Mouse (Mus musculus) brown adipose tissue, adult 24 weeks (tissue): Measurements from ENCODE around the gene Htr2a. TPM values are rescaled to one million over a fixed set of nuclear protein-coding genes. Genes with fewer than 3 reads are reported as not detected.

Experiments
- H3K27ac ChIP-seq: fragments of 200-500 bp; replicated peaks from 2 replicates; pipeline ENCODE4 v1.5.1; 2012; ENCODE audit warnings: low read depth, mild to moderate bottlenecking, low read length
- H3K4me1 ChIP-seq: fragments of 200-500 bp; 2 replicates; pipeline ENCODE4 v1.6.1; 2012; ENCODE audit warnings: low read length, mixed read lengths; ENCODE audit not compliant: control insufficient read depth, insufficient read depth, insufficient read length
- H3K4me3 ChIP-seq: fragments of 200-500 bp; 2 replicates; pipeline ENCODE4 v1.5.1; 2012; ENCODE audit warnings: low read depth, mild to moderate bottlenecking, low read length, moderate library complexity; ENCODE audit not compliant: insufficient read depth
- polyA plus RNA-seq: library from polyadenylated mRNA; stranded (reverse); fragments of >200 nt; gene quantifications from 2 replicates; pipeline ENCODE4 v1.2.4, GENCODE M21; 2012; ENCODE audit not compliant: missing spikeins, insufficient read depth, insufficient read length

The Htr2a gene
- not detected in 2 replicates for polyA plus RNA-seq

DNA sequence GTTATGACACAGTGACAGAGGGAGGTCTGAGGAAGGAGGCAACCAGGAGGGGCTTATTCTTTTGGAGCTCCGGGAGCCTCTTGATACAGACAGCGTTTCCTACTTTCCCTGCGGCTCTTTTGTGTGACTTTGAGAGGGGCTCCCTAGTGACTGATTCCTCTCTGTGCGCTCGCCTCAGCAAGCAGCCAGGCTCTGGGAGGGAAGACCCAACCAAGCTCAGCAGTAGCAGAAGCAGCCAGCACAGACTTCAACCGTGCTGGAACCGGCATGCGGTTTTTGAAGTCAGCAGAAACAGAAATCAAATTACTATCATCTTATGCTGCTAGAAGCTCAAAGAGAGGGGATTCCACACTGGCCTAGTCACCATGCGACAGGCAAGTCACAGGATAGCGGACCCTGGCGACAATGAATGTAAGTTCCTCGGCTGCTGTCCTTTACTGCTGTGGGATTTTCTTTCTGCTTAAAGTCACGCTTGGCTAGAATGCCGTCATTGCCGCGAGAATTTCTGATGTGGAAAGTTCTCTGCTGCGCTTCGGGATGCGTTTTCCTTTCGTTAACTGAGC, at the start of gene Htr2a:
Htr2a (plus strand) TSS at position 22 of the 563 bp plus-strand sequence.
- no peak within 1 kb of the TSS for H3K27ac ChIP-seq
- peak within 1 kb of the TSS; percentile 40 for H3K4me3 ChIP-seq

DNA sequence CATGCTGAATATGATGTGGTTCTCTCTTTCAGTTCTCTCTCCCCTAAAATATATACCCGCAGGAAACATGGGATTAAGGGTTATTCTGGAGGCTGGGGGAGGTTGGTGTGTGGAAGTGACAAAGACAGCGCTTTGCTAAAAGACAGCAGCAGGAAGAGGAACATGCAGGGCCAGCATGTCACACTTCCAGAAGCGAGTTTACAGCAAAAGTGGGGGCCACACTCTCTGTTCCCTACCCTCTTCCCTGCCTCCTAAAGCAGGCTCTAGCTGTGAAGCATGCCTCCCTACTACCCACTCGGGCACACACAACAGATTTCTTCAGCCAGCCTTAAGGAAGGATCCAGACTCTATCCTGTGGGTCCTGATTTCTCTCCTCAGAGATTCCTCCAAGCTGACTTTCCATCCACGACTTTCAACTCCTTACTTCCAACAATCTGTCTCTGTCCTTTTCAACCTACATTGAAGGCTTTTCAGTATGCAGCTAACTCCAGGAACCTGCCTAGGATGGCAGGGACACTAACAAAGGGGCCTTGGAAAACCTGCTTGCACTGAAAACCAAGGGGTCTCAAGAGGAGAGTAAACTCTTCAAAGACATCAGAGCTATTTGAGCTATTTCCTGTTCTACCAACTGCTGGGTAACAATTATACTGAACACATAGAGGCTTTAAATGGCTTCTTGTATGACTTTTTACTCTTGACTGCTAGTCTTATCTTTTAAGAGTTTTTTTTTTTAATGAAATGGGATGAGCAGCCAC, 39.1 kb upstream of the Htr2a start:
- Histone ChIP-seq H3K27ac (no peak overlapping the region), H3K4me1 (no peaks in the 10 kb centered on the region), H3K4me3 (no peak overlapping the region)

More for the DNA sequence above, at the start of gene Htr2a:
- no peaks in the 10 kb centered on the region for H3K4me1 ChIP-seq

DNA sequence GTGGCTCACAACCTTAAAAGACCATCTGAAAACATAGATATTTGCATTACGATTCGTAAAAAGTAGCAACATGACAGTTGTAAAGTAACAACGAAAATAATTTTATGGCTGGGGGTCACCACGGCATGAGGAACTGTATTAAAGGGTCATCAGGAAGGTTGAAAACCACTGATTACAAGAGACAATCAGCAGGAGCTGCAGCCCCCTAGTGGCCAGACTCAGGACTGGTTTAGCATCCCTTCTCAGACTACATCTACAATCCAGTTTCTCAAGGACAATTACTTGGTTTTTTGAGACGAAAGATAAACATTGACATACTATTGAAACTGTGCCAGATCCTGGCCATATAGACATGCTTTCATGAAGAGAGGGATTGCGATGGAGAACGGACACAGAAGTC, 38.1 kb upstream of the Htr2a start:
- Histone ChIP-seq H3K4me1 (no peaks in the 10 kb centered on the region), H3K27ac (no peak overlapping the region), H3K4me3 (no peak overlapping the region)

DNA sequence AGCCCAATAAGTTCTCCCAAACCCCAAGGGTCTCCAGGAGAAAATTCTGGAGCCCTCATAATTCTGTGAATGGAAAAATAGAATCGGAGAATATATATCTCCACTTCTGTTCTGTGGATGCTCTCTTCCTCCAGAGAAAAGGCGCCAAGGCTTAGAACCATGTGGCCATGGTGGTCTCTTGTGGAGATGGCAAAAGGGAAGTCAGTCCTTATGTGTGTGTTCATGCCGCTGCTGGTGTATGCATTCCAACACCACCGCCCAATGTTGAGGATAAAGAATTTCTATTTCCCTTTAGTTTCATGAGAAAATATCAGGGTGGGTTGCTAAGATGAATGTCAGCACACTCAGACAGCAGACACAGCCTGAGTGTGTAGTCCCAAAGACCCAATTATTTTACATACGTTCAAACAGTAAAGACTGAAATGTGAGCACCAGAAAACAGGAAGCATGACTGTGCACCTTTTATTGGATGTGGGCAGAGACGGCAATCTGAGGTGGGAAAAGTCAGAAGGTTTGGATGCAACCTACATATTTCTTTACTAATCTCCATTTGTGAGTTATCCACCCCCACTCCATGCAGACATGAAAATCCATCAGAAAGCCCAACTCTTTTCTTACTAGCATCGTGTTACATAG, 37.4 kb upstream of the Htr2a start:
- H3K4me1 ChIP-seq = no peaks in the 10 kb centered on the region
- H3K4me3 ChIP-seq = no peak overlapping the region
- no peak overlapping the region for H3K27ac ChIP-seq

DNA sequence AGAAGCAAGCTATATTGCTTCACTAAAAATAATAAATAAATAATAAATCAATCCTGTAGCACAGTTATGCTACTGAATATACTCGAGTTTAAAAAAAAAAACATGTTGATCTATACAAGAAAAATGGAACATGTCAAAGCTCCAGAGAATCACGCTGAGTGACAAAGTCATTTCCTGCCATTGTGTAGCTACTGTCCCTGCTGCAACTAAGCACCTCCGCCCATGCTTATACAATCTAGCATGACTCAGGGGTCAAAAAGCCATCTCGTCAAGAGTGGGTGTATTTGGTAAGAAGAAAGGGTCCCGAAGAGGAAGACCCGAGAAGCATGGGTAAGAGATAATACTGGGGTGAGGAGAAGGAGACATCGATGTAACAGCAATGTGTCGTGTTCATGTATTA, 29.3 kb upstream of the Htr2a start:
- H3K4me3 ChIP-seq = no peak overlapping the region
- H3K27ac ChIP-seq = no peak overlapping the region
- no peaks in the 10 kb centered on the region for H3K4me1 ChIP-seq

DNA sequence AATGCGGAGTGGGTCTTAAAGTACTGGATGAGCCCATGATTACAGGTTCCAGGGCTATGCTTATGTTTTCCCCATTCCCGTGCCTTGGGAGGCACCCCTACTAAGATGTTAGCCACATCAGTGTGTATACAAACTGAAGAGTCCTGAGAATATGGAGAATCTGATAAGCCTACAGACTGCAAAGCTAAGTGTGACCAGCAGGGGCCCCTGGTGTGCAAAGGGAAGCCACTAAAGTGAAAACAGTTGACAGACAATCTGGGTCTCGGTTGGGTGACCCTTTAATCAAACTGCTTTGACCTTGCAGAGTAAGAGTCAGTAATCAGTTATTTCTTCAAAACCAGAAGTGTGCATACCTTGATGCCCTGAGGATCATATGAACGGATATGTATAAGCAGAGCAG, 21.8 kb upstream of the Htr2a start:
- Histone ChIP-seq H3K27ac (no peak overlapping the region), H3K4me3 (no peak overlapping the region), H3K4me1 (no peaks in the 10 kb centered on the region)

DNA sequence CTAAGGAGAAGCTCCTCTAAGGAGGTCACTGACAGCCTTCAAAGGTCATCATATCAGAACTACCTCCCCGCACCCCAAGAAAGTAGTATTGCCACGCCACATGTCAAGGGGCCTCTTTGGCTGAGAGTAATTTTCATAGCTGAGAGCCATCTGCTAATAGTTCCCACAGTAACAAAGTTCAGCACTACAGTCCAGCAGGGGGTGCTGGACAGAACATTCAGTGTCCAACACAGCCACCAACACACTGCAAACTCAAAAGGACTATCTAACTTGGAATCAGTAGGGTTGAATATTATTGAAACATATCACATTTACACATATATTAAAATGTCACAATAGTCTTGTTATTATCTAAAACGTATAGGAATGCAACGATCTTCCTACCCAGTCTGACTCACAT, 2.6 kb upstream of the Htr2a start:
- Histone ChIP-seq H3K4me1 (no peaks in the 10 kb centered on the region), H3K27ac (no peak overlapping the region), H3K4me3 (no peak overlapping the region)

DNA sequence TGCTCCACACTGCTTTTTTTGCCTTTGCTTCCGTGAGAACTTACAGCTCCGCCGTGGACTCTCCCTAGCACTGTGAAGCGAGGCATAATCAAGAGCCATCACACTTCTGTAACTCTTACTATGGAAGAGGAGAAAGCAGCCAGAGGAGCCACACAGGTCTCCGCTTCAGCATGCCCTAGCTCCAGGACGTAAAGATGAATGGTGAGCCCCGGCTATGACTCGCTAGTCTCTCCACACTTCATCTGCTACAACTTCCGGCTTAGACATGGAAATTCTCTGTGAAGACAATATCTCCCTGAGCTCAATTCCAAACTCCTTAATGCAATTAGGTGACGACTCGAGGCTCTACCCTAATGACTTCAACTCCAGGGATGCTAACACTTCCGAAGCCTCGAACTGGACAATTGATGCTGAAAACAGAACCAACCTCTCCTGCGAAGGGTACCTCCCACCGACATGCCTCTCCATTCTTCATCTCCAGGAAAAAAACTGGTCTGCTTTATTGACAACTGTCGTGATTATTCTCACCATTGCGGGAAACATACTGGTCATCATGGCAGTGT, 1.1 kb downstream of the Htr2a start:
- no peak overlapping the region for H3K27ac ChIP-seq
- H3K4me1 ChIP-seq = peaks cover 3% of the 10 kb centered on the region; the same call in 1 of the 2 replicates
- peak overlapping the region; percentile 40 for H3K4me3 ChIP-seq

DNA sequence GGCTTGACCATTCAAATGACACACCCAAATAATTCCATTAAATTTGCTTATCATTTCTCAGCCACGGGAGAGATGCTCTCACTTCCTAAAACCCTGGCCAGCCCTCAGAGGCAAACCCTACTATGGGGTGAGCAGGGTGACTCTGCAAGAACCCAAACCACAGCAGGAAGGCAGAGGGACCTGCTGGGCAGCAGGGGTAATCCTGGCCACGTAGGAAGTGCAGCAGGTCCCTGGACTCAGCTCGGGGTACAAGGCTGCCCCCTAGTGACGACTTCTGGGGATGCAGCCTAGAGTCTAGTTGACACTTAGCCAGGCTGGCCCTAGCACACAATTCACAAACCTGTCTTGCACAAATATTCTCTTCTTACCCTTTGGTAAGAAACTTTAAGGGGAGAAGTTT, 2.7 kb downstream of the Htr2a start:
- Histone ChIP-seq H3K4me3 (peak overlapping the region; percentile 32; the same call in 1 of the 2 replicates), H3K4me1 (peaks cover 7% of the 10 kb centered on the region; the same call in 1 of the 2 replicates), H3K27ac (no peak overlapping the region)

DNA sequence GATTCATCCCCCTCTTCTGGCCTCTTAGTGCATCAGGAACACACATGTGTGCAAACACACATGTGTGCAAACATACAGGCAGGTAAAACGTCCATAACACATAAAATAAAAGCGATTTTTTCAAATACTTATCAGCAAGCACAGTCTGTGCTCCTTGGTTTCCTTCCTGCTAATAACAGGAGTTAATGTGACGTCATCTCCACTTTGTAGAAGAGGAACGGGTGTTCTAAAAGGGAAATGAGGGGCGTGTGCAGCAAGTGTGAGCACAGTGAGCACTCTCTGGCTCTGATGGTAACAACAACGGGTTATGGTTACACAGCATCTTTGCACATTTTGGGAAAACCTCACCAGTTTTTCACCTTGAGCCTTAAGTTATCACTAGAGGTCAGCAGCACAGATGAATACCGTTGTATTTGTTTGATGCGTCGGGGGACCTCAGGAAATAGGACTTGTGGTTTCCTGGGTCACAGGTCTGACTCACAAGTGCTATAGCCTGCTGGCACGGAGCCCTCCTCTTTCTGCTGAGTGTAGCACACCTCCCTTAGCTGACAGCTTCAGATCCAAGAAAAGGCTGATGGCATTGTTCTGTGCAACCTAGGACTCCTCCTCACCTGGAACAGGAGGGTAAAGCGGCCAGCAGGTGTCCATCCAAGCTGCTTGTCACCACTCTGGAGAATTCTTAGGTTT, 5.6 kb downstream of the Htr2a start:
- H3K4me1 ChIP-seq = peaks cover 7% of the 10 kb centered on the region; the same call in 1 of the 2 replicates
- no peak overlapping the region for H3K27ac ChIP-seq
- no peak overlapping the region for H3K4me3 ChIP-seq

DNA sequence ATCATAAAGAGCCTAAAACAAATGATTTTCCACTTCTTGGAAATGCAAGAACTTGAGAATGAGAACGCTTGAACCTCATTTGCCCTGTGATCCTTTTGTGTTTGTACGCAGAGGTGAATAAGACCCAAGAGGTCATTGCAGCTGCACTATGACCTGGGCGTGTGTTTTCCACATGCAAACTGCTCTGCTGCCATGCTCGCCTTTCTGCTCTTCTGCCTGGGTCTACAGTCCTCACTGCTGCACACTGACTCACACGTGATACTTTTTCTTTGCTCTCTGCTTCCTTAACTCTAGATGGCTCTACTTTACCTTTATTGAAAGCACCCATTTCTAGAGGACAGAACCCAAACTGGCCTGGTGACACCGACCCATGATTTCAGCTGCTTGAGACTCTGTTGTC, 9.4 kb downstream of the Htr2a start:
- Histone ChIP-seq H3K27ac (no peak overlapping the region), H3K4me1 (peaks cover 7% of the 10 kb centered on the region; the same call in 1 of the 2 replicates), H3K4me3 (no peak overlapping the region)

DNA sequence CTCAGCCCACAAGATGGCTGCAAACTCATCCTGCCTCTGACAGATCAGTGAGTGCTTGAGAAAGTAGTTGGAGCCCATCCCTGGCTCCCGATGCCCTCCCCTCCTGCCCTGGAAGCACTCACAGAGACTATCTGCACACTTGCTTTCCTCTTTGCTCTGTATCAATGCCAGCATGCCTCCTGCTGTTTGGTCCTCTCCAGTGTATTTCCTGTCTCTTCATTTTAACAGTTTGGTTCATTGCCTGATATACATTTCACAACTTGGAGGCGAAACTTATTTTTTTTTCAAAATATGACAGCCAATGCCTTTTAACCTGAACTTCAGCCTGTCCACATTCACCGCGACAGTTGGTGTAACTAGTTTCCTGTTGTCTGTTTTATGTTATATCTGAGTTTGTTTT, 11.0 kb downstream of the Htr2a start:
- Histone ChIP-seq H3K4me1 (peaks cover 4% of the 10 kb centered on the region; the same call in 1 of the 2 replicates), H3K4me3 (no peak overlapping the region), H3K27ac (no peak overlapping the region)

DNA sequence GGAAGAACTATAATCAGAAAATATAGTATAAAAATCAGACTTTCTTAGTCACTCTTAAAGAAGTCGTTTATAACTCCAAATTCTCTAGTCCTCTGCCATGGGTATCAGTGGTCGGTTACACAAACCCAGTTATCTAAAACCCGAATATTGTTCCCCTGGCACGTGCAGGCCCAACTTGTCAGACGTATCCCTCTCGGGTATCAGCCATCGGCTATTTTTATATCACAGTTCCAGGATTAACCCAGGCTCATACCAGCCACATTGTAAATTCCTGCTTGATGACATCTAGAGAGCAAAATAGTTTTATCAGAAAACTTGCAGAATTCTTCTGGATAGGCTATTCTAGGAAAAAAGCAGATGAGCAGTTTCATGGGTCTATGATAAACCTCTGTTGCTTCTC, 16.6 kb downstream of the Htr2a start:
- no peaks in the 10 kb centered on the region for H3K4me1 ChIP-seq
- no peak overlapping the region for H3K27ac ChIP-seq
- no peak overlapping the region for H3K4me3 ChIP-seq

DNA sequence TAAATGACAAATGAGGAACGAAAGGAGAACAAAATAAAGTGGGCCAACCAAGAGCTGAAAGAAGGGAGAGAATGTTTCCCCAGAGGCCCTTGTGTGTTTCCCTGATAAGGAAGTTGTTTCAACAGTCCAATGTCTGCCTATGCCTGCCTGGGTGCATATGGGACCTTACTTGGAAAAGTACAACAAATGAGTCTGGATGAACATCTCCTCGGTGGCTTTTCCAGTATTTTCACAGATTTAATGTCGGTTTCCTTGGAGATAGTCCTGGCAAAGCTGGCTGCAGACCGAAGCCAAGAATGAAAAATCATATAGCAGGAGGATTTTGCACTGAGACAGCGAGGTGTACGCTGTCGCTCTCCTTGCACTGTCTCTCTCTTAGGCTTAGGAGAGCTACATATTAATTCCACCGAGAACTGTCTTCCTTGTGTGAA, 18.8 kb downstream of the Htr2a start:
- Histone ChIP-seq H3K4me1 (no peaks in the 10 kb centered on the region), H3K4me3 (no peak overlapping the region), H3K27ac (no peak overlapping the region)
